Mouse (Mus musculus) intestine, embryonic 14.5 days (tissue): ENCODE measurements at regions not wholly inside any gene's neighbourhood (a gene's known extent, or its start where the extent isn't known, plus 50 kb on each side); places are given as distances from the start of the nearest gene placed in this dataset.

ENCODE experiments used
- ATAC-seq: fragments of 200-750 bp; cut with Nextera tagmentation; replicated peaks from 2 replicates; pipeline ENCODE4 v1.8.0; 2017; ENCODE audit warnings: low read depth, moderate number of reproducible peaks, moderate TSS enrichment, moderate library complexity; ENCODE audit not compliant: low FRiP score, low TSS enrichment
- DNase-seq: peaks from one replicate; pipeline ENCODE4 v3.0.0-alpha.2; 2018; ENCODE audit warnings: low spot score
- H3K27ac ChIP-seq: fragments of 300-500 bp; sonication (generic); 2 replicates; pipeline ENCODE4 v1.5.1; 2014; ENCODE audit warnings: low read depth, mild to moderate bottlenecking, control low read depth
- H3K27me3 ChIP-seq: fragments of 300-500 bp; sonication (generic); replicated peaks from 2 replicates; pipeline ENCODE4 v1.6.1; 2014; ENCODE audit warnings: low read length, control low read depth; ENCODE audit not compliant: control insufficient read depth, insufficient read depth
- H3K36me3 ChIP-seq: fragments of 300-500 bp; sonication (generic); 2 replicates; pipeline ENCODE4 v1.6.1; 2014; ENCODE audit warnings: low read length, control low read depth; ENCODE audit not compliant: control insufficient read depth, insufficient read depth
- H3K4me1 ChIP-seq: fragments of 300-500 bp; sonication (generic); replicated peaks from 2 replicates; pipeline ENCODE4 v1.6.1; 2014; ENCODE audit warnings: low read length, control low read depth, mixed read lengths; ENCODE audit not compliant: control insufficient read depth, insufficient read depth
- H3K4me2 ChIP-seq: fragments of 300-500 bp; sonication (generic); 2 replicates; pipeline ENCODE4 v1.6.1; 2014; ENCODE audit warnings: low read length
- H3K4me3 ChIP-seq: fragments of 300-500 bp; sonication (generic); 2 replicates; pipeline ENCODE4 v1.5.1; 2014; ENCODE audit warnings: low read depth, low read length, control low read depth, mixed read lengths
- H3K9ac ChIP-seq: fragments of 300-500 bp; sonication (generic); 2 replicates; pipeline ENCODE4 v1.6.1; 2014; ENCODE audit warnings: mild to moderate bottlenecking, low read length
- H3K9me3 ChIP-seq: fragments of 300-500 bp; sonication (generic); 2 replicates; pipeline ENCODE4 v1.6.1; 2016; ENCODE audit warnings: low read length, control low read depth; ENCODE audit not compliant: control insufficient read depth
- WGBS: fragments of 180-500 bp; shearing (Covaris S2); extraction: QIAGEN DNeasy Blood & Tissue Kit; methylation state at CpG from one replicate; pipeline ENCODE4 v1.1.7; 2014; 5-methylcytosine and 5-hydroxymethylcytosine counted together

DNA sequence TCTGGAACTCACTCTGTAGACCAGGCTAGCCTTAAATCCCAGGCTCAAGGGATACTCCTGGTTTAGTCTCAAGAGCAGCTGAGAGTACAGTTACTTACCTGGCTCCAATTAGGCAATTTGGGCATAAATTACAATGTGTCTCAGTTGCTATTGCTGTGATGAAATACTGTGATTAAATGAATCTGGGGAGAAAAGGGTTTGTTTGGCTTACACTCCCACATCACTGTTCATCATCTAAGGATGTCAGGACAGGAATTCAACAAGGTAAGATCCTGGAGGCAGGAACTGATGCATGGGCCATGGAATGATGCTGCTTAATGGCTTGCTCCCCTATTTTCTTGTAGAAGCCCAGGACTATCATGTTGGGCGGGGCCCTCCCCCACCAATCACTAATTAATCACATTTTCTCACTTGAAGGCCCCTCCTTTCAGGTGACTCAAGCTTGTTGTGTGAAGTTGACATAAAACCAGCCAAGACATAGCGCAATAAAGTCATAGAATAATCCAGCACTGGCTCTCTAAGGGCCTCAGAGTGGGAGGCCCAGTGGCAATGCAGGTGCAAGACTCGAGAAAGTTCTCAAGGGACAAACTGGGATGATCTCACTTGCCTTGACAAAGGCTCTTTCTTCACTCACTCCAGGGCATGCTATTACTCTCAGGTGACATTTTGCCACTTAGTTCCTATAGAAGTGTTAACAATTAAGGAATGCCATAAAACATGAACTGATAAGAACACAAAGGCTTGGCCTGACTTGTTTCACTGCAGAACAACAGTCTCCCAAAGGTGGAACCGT, 85.4 kb upstream of the Barx2 start:
- Histone ChIP-seq H3K27me3 (no peaks in the 10 kb centered on the region), H3K36me3 (no peaks in the 10 kb centered on the region), H3K4me2 (no peak overlapping the region), H3K4me3 (no peak overlapping the region), H3K9ac (no peak overlapping the region), H3K27ac (peak overlapping the region; percentile 19; the same call in 1 of the 2 replicates), H3K9me3 (no peaks in the 10 kb centered on the region), H3K4me1 (peaks cover 41% of the 10 kb centered on the region)
- DNase-seq = no peak
- ATAC-seq = no peak
- 73% methylated on average over 4 of the region's 4 CpGs for WGBS

GRCm38 (mm10) chr9:31999760-32000159, 86.5 kb upstream of the Barx2 start:
- H3K27me3 ChIP-seq = no peaks in the 10 kb centered on the region
- DNase-seq = no peak
- H3K36me3 ChIP-seq = no peaks in the 10 kb centered on the region
- no peak overlapping the region for H3K9ac ChIP-seq
- ATAC-seq = no peak
- no peak overlapping the region for H3K4me3 ChIP-seq
- peaks cover 39% of the 10 kb centered on the region for H3K4me1 ChIP-seq
- H3K9me3 ChIP-seq = no peaks in the 10 kb centered on the region
- 33% methylated on average over 1 of the region's 1 CpGs for WGBS
- H3K27ac ChIP-seq = no peak overlapping the region
- H3K4me2 ChIP-seq = no peak overlapping the region

DNA sequence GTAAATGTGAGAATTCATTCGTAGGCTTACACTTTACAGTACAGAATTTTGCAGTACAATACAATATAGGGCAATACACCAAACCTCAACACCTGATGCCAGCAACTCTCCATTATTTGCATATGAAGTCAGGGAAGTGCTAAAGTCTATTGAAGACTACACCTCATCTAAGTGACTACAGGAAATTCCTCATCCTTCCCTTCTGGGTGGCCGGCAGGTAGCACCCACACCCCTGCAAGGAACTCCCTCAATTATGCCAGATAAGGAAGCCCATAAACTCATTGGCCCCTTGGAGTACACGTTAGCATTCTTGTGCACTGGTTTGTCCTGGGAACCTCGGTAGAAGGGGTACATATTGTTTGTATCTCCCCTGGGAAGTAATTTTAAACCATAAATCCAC, 89.7 kb upstream of the Barx2 start:
- Histone ChIP-seq H3K9me3 (no peaks in the 10 kb centered on the region), H3K4me3 (no peak overlapping the region), H3K9ac (no peak overlapping the region), H3K4me1 (peaks cover 23% of the 10 kb centered on the region), H3K4me2 (no peak overlapping the region), H3K27ac (no peak overlapping the region), H3K36me3 (no peaks in the 10 kb centered on the region), H3K27me3 (no peaks in the 10 kb centered on the region)
- peak; percentile 63; the same call in 1 of the 2 replicates for ATAC-seq
- 42% methylated on average over 4 of the region's 4 CpGs for WGBS
- DNase-seq = no peak

GRCm38 (mm10) chr9:32003730-32004129, 90.5 kb upstream of the Barx2 start:
- Histone ChIP-seq H3K36me3 (no peaks in the 10 kb centered on the region), H3K27me3 (no peaks in the 10 kb centered on the region), H3K4me2 (no peak overlapping the region), H3K9ac (no peak overlapping the region), H3K27ac (no peak overlapping the region), H3K4me3 (no peak overlapping the region), H3K4me1 (peaks cover 16% of the 10 kb centered on the region), H3K9me3 (no peaks in the 10 kb centered on the region)
- ATAC-seq (no peak), DNase-seq (no peak)
- WGBS = 89% methylated on average over 7 of the region's 7 CpGs

GRCm38 (mm10) chr9:32005348-32005747, 92.1 kb upstream of the Barx2 start:
- no peak for DNase-seq
- 68% methylated on average over 9 of the region's 9 CpGs for WGBS
- Histone ChIP-seq H3K4me3 (no peak overlapping the region), H3K4me2 (no peak overlapping the region), H3K4me1 (peaks cover 15% of the 10 kb centered on the region), H3K9ac (no peak overlapping the region), H3K27ac (no peak overlapping the region), H3K27me3 (no peaks in the 10 kb centered on the region), H3K36me3 (no peaks in the 10 kb centered on the region), H3K9me3 (no peaks in the 10 kb centered on the region)
- no peak for ATAC-seq

DNA sequence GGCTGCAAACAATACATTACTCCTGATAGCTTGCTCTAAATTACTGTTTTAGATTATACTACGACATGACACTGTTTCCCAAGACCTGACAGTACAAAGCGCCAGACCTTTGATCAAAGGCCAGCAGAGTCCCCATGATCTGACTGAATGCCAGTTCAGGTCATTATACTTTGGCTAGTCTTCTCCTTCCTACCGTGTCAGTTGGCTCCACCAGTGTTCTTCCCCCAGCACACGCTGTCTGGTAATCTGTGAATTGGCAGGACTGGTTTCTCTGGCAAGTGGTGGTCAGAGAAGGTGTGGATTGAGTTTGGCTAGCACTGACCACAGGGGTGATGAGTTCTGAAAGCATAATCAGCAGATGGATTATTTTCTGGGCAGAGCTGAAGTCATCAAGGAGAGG, 93.1 kb upstream of the Barx2 start:
- DNase-seq (no peak), ATAC-seq (no peak)
- no peaks in the 10 kb centered on the region for H3K27me3 ChIP-seq
- H3K4me2 ChIP-seq = peak overlapping the region; percentile 13; the same call in 1 of the 2 replicates
- H3K27ac ChIP-seq = no peak overlapping the region
- H3K9ac ChIP-seq = no peak overlapping the region
- no peaks in the 10 kb centered on the region for H3K36me3 ChIP-seq
- H3K4me1 ChIP-seq = peaks cover 19% of the 10 kb centered on the region
- H3K9me3 ChIP-seq = no peaks in the 10 kb centered on the region
- WGBS = 29% methylated on average over 4 of the region's 4 CpGs
- H3K4me3 ChIP-seq = no peak overlapping the region

GRCm38 (mm10) chr9:32010953-32011770, 97.9 kb upstream of the Barx2 start:
- no peak overlapping the region for H3K27ac ChIP-seq
- WGBS = 16% methylated on average over 11 of the region's 11 CpGs

GRCm38 (mm10) chr9:32016286-32016685, 99.7 kb upstream of the Arhgap32 start:
- Histone ChIP-seq H3K36me3 (no peaks in the 10 kb centered on the region), H3K9ac (no peak overlapping the region), H3K27me3 (no peaks in the 10 kb centered on the region), H3K27ac (no peak overlapping the region), H3K9me3 (no peaks in the 10 kb centered on the region), H3K4me3 (no peak overlapping the region), H3K4me1 (no peaks in the 10 kb centered on the region; the same call in 1 of the 2 replicates), H3K4me2 (no peak overlapping the region)
- no peak for ATAC-seq
- 65% methylated on average over 4 of the region's 4 CpGs for WGBS
- no peak for DNase-seq

More at GRCm38 (mm10) chr9:32010953-32011770, 97.9 kb upstream of the Barx2 start:
- H3K9me3 ChIP-seq = no peaks in the 10 kb centered on the region
- no peak overlapping the region; the same call in 1 of the 2 replicates for H3K4me2 ChIP-seq
- H3K9ac ChIP-seq = no peak overlapping the region
- DNase-seq (peak; percentile 68), ATAC-seq (peak; percentile 62)
- H3K4me1 ChIP-seq = peaks cover 8% of the 10 kb centered on the region
- no peak overlapping the region for H3K4me3 ChIP-seq
- H3K27me3 ChIP-seq = no peaks in the 10 kb centered on the region
- H3K36me3 ChIP-seq = no peaks in the 10 kb centered on the region
